ENCODE assay signal across 11 mouse cellular contexts in the genomic region with DNA sequence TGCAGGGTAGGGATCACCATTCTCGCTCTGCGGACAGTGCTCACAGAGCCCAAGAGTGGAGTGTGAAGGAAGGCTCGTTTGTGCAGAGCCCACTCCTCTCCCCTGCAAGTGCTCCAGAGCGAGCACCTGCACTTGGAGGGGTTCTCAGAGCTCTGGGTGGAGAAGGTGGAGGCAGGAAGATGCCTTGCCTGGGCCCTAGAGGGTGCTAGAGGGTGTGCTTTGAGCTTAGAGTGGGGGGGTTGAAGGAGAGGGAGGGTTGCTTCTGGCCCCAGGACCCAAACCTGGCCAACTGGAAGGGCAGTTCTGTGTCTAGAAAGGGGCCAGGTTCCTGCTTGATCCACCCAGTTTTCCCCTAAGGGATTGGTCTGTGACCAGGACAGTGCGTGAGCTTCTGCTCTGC. TPM values are rescaled to one million over a fixed set of nuclear protein-coding genes. Genes with fewer than 3 reads are reported as not detected.
DNase-seq lines count a peak whose midpoint lies in the region; ATAC-seq and TF ChIP-seq lines count a peak whose summit lies in the region.
"Had no signal": no experiment of that assay in that cellular context is flagged by ENCODE, and none has a peak within 500 bp of the region (broad histone marks: within the 10 kb centered on the region; RNA-seq: fewer than 3 reads in every experiment).

No protein-coding gene starts in this region.

- H3K27me3 ChIP-seq in forebrain, embryonic 10.5 days (ENCODE audit: poor library complexity, severe bottlenecking): no peaks in the 10 kb centered on the region
- H3K27me3 ChIP-seq in forebrain, embryonic 14.5 days (replicated peaks; ENCODE audit: control insufficient read depth, insufficient read depth, low read length): no peaks in the 10 kb centered on the region

- H3K4me2 ChIP-seq in forebrain, embryonic 14.5 days (ENCODE audit: low read length): no peak overlapping the region

- no peak overlapping the region for H3K9ac ChIP-seq in forebrain, embryonic 14.5 days (ENCODE audit: low read length)

- 0 out of 2 replicates have a peak overlapping the region, but pooled peaks have one; percentile 4 for H3K27ac ChIP-seq in forebrain, embryonic 10.5 days
- no peak overlapping the region for H3K27ac ChIP-seq in forebrain, embryonic 14.5 days (ENCODE audit: low read depth, low read length)
- H3K27ac ChIP-seq in left cerebral cortex, adult 2 months: no peak overlapping the region

- ATAC-seq in forebrain, embryonic 14.5 days: no peak
- no peak for ATAC-seq in monocyte, adult 5-6 weeks (replicated peaks; ENCODE audit: insufficient number of reproducible peaks, low FRiP score, low TSS enrichment, poor library complexity, severe bottlenecking)

- no peak overlapping the region for H3K4me3 ChIP-seq in forebrain, embryonic 10.5 days
- H3K4me3 ChIP-seq in forebrain, embryonic 14.5 days (ENCODE audit: low read depth, low read length): no peak overlapping the region
- H3K4me3 ChIP-seq in left cerebral cortex, adult 2 months: no peak overlapping the region

- H3K4me1 ChIP-seq in forebrain, embryonic 10.5 days: peaks cover 4% of the 10 kb centered on the region; the same call in 1 of the 2 replicates
- H3K4me1 ChIP-seq in forebrain, embryonic 14.5 days (ENCODE audit: control insufficient read depth, insufficient read depth, low read length): no peaks in the 10 kb centered on the region

- WGBS in forebrain, embryonic 10.5 days: 65% methylated on average over 5 of the region's 5 CpGs
- WGBS in forebrain, embryonic 14.5 days: 67% methylated on average over 5 of the region's 5 CpGs

- no peaks in the 10 kb centered on the region for H3K9me3 ChIP-seq in forebrain, embryonic 10.5 days
- H3K9me3 ChIP-seq in forebrain, embryonic 14.5 days (replicated peaks; ENCODE audit: control insufficient read depth, low read length): no peaks in the 10 kb centered on the region; the same call in 1 of the 2 replicates

- intact Hi-C loops in left cerebral cortex, adult 2 months (cut with DNase I): loop anchor here (1.0 to 5.0 kb wide), 2 partner anchors 151 to 167 kb away; no protein-coding TSS in a partner anchor
- intact Hi-C loops in left cerebral cortex, postnatal 4 days (cut with DNase I): no loop called here

- no peaks in the 10 kb centered on the region for H3K36me3 ChIP-seq in forebrain, embryonic 10.5 days (replicated peaks)
- H3K36me3 ChIP-seq in forebrain, embryonic 14.5 days (ENCODE audit: control insufficient read depth, insufficient read depth, low read length): no peaks in the 10 kb centered on the region

- TF ChIP-seq CTCF in left cerebral cortex, adult 2 months (IDR thresholded peaks at IDR 0.05): peak; percentile 63

- no peak for DNase-seq in forebrain, embryonic 10.5 days (ENCODE audit: extremely low spot score, low spot score)
- no peak for DNase-seq in forebrain, embryonic 14.5 days (ENCODE audit: low spot score)
- DNase-seq in left cerebral cortex, adult 2 months (ENCODE audit: extremely low spot score in 1 of 2, low spot score in 2 of 2): no peak
- DNase-seq in left cerebral cortex, postnatal 4 days: no peak
- DNase-seq in A20 (ENCODE audit: low read depth, low spot score): peak; percentile 19
- DNase-seq in adrenal gland, postnatal 36 days: peak; percentile 22 to 29
- no peak for DNase-seq in embryo, embryonic 10 days (ENCODE audit: low spot score)
- DNase-seq: cerebellum, postnatal 36 days; heart, postnatal 14 days; lung, postnatal 36 days had no signal

RNA-seq across cellular contexts. Expression of a gene that starts 51.5 kb away (rescaled TPM):
- 2.7 and 2.9 TPM in 2 replicates for polyA plus RNA-seq in forebrain, embryonic 10.5 days (2016; fragmentation: Nextera tagmentation; extraction: Ambion mirVana)
- polyA plus RNA-seq in forebrain, embryonic 14.5 days (2014; fragmentation: Nextera tagmentation; extraction: Ambion mirVana): 0.27 and 0.40 TPM in 2 replicates
- total RNA-seq in left cerebral cortex, adult 2 months (2021): 1 to 10 TPM; 1.5 to 2.9 TPM
- total RNA-seq in left cerebral cortex, postnatal 4 days (2021): 1 to 10 TPM; 1.9 to 3.6 TPM
- under 1 TPM; 0.43 to 0.93 TPM for total RNA-seq in adrenal gland, postnatal 36 days (2021)
- total RNA-seq in monocyte, adult 5-6 weeks (2017): 0.19 TPM in 1 of 3 replicates, not detected in the others

Comparison
In these comparisons a context has a peak if more than half of its experiments do, and no peak if none do; other contexts are left out.
1. DNase-seq: peak in A20 (single experiment) and adrenal gland, postnatal 36 days (2 of 2); none in forebrain, embryonic 10.5 days (single experiment), forebrain, embryonic 14.5 days (single experiment), left cerebral cortex, adult 2 months (0 of 2), left cerebral cortex, postnatal 4 days (single experiment) and embryo, embryonic 10 days (single experiment).